Mouse (Mus musculus) R1 (cell line): Measurements from ENCODE around the gene Map3k7cl.

Experiments
- DNase-seq: peaks from one replicate; pipeline ENCODE4 v3.0.0-alpha.2; 2018; ENCODE audit warnings: low read depth, low spot score

Gene Map3k7cl

GRCm38 (mm10) chr16:87585548-87586262 is 32.6 kb downstream of the Map3k7cl start:
- DNase-seq: no peak

GRCm38 (mm10) chr16:87587843-87588242 is 34.7 kb downstream of the Map3k7cl start:
- no peak for DNase-seq

- no peak for DNase-seq
Measured at GRCm38 (mm10) chr16:87594145-87594544, 41.0 kb downstream of the Map3k7cl start.

- no peak for DNase-seq
Measured at GRCm38 (mm10) chr16:87595149-87595548, 42.0 kb downstream of the Map3k7cl start.

GRCm38 (mm10) chr16:87602717-87603526 is 49.8 kb downstream of the Map3k7cl start:
- no peak for DNase-seq

GRCm38 (mm10) chr16:87604002-87604401 is 50.9 kb downstream of the Map3k7cl start:
- DNase-seq: peak; percentile 43

GRCm38 (mm10) chr16:87604883-87605282 is 51.8 kb downstream of the Map3k7cl start:
- no peak for DNase-seq

- peak; percentile 64 for DNase-seq
Measured at GRCm38 (mm10) chr16:87607383-87607782, 54.3 kb downstream of the Map3k7cl start.

- no peak for DNase-seq
Measured at GRCm38 (mm10) chr16:87607959-87608358, 54.8 kb downstream of the Map3k7cl start.

- no peak for DNase-seq
Measured at GRCm38 (mm10) chr16:87610142-87610541, 57.0 kb downstream of the Map3k7cl start.

- peak; percentile 36 for DNase-seq
Measured at GRCm38 (mm10) chr16:87610556-87611295, 57.6 kb downstream of the Map3k7cl start.

GRCm38 (mm10) chr16:87611420-87611819 is 58.3 kb downstream of the Map3k7cl start:
- DNase-seq: no peak

- no peak for DNase-seq
Measured at GRCm38 (mm10) chr16:87612218-87612838, 59.2 kb downstream of the Map3k7cl start.

GRCm38 (mm10) chr16:87617377-87617776 is 64.2 kb downstream of the Map3k7cl start:
- DNase-seq: peak; percentile 41

GRCm38 (mm10) chr16:87621246-87621645 is 68.1 kb downstream of the Map3k7cl start:
- DNase-seq: no peak

- DNase-seq: no peak
Measured at GRCm38 (mm10) chr16:87623881-87624280, 70.8 kb downstream of the Map3k7cl start.

GRCm38 (mm10) chr16:87624937-87625336 is 71.8 kb downstream of the Map3k7cl start:
- DNase-seq: no peak

GRCm38 (mm10) chr16:87625341-87625740 is 72.2 kb downstream of the Map3k7cl start:
- DNase-seq: peak; percentile 60

GRCm38 (mm10) chr16:87625816-87626215 is 72.7 kb downstream of the Map3k7cl start:
- DNase-seq: peak; percentile 78

GRCm38 (mm10) chr16:87626696-87627095 is 73.6 kb downstream of the Map3k7cl start:
- DNase-seq: peak; percentile 51

- no peak for DNase-seq
Measured at GRCm38 (mm10) chr16:87634709-87635108, 81.6 kb downstream of the Map3k7cl start.
